Mouse (Mus musculus) cerebellum, adult 18-20 months (tissue): ENCODE data around the gene Gm49391.
"Not testable (repeated sequence)": the region's sequence is repeated elsewhere in the genome, so short reads cannot be mapped to it uniquely, and the experiment has no call there.

Experiments
- DNase-seq, 2 experiments: peaks; one replicate each; pipeline ENCODE4 v3.0.0; 2021

The Gm49391 gene

GRCm38 (mm10) chr13:60936500-60936901 lies at the start of gene Gm49391, which contains the start of gene Ctla2a:
TSS of gene Gm49391 (minus strand) at chr13:60936571.
TSS of gene Ctla2a (minus strand) at chr13:60936625.
- DNase-seq: no peak

GRCm38 (mm10) chr13:60972319-60972718 lies 35.9 kb upstream of the Gm49391 start:
- not testable (repeated sequence) for DNase-seq

- not testable (repeated sequence) for DNase-seq
These were observed 27.6 kb upstream of the Gm49391 start for GRCm38 (mm10) chr13:60963985-60964384.

GRCm38 (mm10) chr13:60961706-60962105 lies 25.3 kb upstream of the Gm49391 start:
- no peak for DNase-seq

GRCm38 (mm10) chr13:60941884-60942283 lies 5.5 kb upstream of the Gm49391 start, which contains the start of gene Tpbpa:
TSS of gene Tpbpa (minus strand) at chr13:60941984.
- DNase-seq: not testable (repeated sequence)

- not testable (repeated sequence) for DNase-seq
These were observed 881 bp downstream of the Gm49391 start, which contains the start of gene Gm49393 for GRCm38 (mm10) chr13:60935490-60935889. TSS of gene Gm49393 (minus strand) at chr13:60935590.

- not testable (repeated sequence) for DNase-seq
These were observed 31.6 kb downstream of the Gm49391 start, which contains the start of gene Tpbpb for GRCm38 (mm10) chr13:60904780-60905179. TSS of gene Tpbpb (minus strand) at chr13:60904880.

GRCm38 (mm10) chr13:60897328-60897727 lies 39.0 kb downstream of the Gm49391 start, which contains the start of gene Ctla2b:
TSS of gene Ctla2b (minus strand) at chr13:60897447.
- DNase-seq: no peak

GRCm38 (mm10) chr13:60896794-60897193 lies 39.6 kb downstream of the Gm49391 start, which contains the start of gene Gm49392:
TSS of gene Gm49392 (minus strand) at chr13:60896894.
- not testable (repeated sequence) for DNase-seq

- DNase-seq: no peak
These were observed 40.8 kb downstream of the Gm49391 start for GRCm38 (mm10) chr13:60895406-60896160.

GRCm38 (mm10) chr13:60892301-60892700 lies 44.1 kb downstream of the Gm49391 start:
- DNase-seq: no peak

GRCm38 (mm10) chr13:60864281-60864680 lies 72.1 kb downstream of the Gm49391 start, which contains the start of gene 4930486L24Rik:
TSS of gene 4930486L24Rik (minus strand) at chr13:60864475.
- DNase-seq: no peak

GRCm38 (mm10) chr13:60848241-60849120 lies 87.9 kb downstream of the Gm49391 start:
- no peak for DNase-seq
